Mouse (Mus musculus) heart, embryonic 12.5 days (tissue): Measurements from ENCODE around the gene Sult1d1. TPM values are rescaled to one million over a fixed set of nuclear protein-coding genes. Genes with fewer than 3 reads are reported as not detected.

Experiments
- ATAC-seq: fragments of 200-750 bp; cut with Nextera tagmentation; 2 replicates; pipeline ENCODE4 v1.8.0; 2017; ENCODE audit warnings: moderate TSS enrichment, moderate library complexity; ENCODE audit not compliant: insufficient number of reproducible peaks, low FRiP score
- H3K27ac ChIP-seq: fragments of 300-500 bp; sonication (generic); 2 replicates; pipeline ENCODE4 v1.5.1; 2016; ENCODE audit warnings: mild to moderate bottlenecking, moderate library complexity; ENCODE audit not compliant: poor library complexity, severe bottlenecking
- H3K27me3 ChIP-seq: fragments of 300-500 bp; sonication (generic); replicated peaks from 2 replicates; pipeline ENCODE4 v1.6.1; 2016; ENCODE audit warnings: mild to moderate bottlenecking, moderate library complexity
- H3K36me3 ChIP-seq: fragments of 300-500 bp; sonication (generic); 2 replicates; pipeline ENCODE4 v1.6.1; 2016; ENCODE audit warnings: mild to moderate bottlenecking, moderate library complexity
- H3K4me1 ChIP-seq: fragments of 300-500 bp; sonication (generic); replicated peaks from 2 replicates; pipeline ENCODE4 v1.6.1; 2016; ENCODE audit warnings: mild to moderate bottlenecking
- H3K4me2 ChIP-seq: fragments of 300-500 bp; sonication (generic); 2 replicates; pipeline ENCODE4 v1.6.1; 2016; ENCODE audit warnings: mild to moderate bottlenecking, moderate library complexity
- H3K4me3 ChIP-seq: fragments of 300-500 bp; sonication (generic); 2 replicates; pipeline ENCODE4 v1.5.1; 2016; ENCODE audit warnings: mild to moderate bottlenecking
- H3K9ac ChIP-seq: fragments of 300-500 bp; sonication (generic); 2 replicates; pipeline ENCODE4 v1.6.1; 2016; ENCODE audit warnings: mild to moderate bottlenecking, moderate library complexity
- H3K9me3 ChIP-seq: fragments of 300-500 bp; sonication (generic); replicated peaks from 2 replicates; pipeline ENCODE4 v1.6.1; 2016; ENCODE audit warnings: mild to moderate bottlenecking, moderate library complexity
- WGBS: fragments of 180-500 bp; shearing (Covaris S2); methylation state at CpG from one replicate; pipeline ENCODE4 v1.1.7; 2016; 5-methylcytosine and 5-hydroxymethylcytosine counted together
- polyA plus RNA-seq: library from polyadenylated mRNA; unstranded; fragments of >200 nt; fragmentation: Nextera tagmentation; extraction: Ambion mirVana; gene quantifications from 2 replicates; pipeline ENCODE4 v1.2.1, GENCODE M21; 2016

Gene Sult1d1
- not detected in 2 replicates for polyA plus RNA-seq

- 77% methylated on average over 5 of the region's 5 CpGs for WGBS
- Histone ChIP-seq H3K27ac (no peak within 1 kb of the TSS), H3K4me2 (no peak within 1 kb of the TSS), H3K27me3 (no peaks in the 10 kb centered on the region), H3K4me3 (no peak within 1 kb of the TSS), H3K36me3 (no peaks in the 10 kb centered on the region), H3K9ac (no peak within 1 kb of the TSS), H3K4me1 (no peaks in the 10 kb centered on the region), H3K9me3 (no peaks in the 10 kb centered on the region)
- ATAC-seq, result no peak
Measured at GRCm38 (mm10) chr5:87568845-87569244, at the start of gene Sult1d1. Gene Sult1d1 (minus strand): TSS chr5:87569027.

- Histone ChIP-seq H3K4me2 (no peak overlapping the region), H3K27ac (no peak overlapping the region), H3K9me3 (no peaks in the 10 kb centered on the region), H3K27me3 (no peaks in the 10 kb centered on the region), H3K4me1 (no peaks in the 10 kb centered on the region), H3K36me3 (no peaks in the 10 kb centered on the region), H3K4me3 (no peak overlapping the region), H3K9ac (no peak overlapping the region)
- 84% methylated on average over 2 of the region's 2 CpGs for WGBS
- ATAC-seq, result no peak
Measured at GRCm38 (mm10) chr5:87615128-87615390, 46.2 kb upstream of the Sult1d1 start.

- Histone ChIP-seq H3K27ac (no peak overlapping the region), H3K9me3 (no peaks in the 10 kb centered on the region), H3K4me2 (no peak overlapping the region), H3K36me3 (no peaks in the 10 kb centered on the region), H3K27me3 (no peaks in the 10 kb centered on the region), H3K9ac (no peak overlapping the region), H3K4me3 (no peak overlapping the region), H3K4me1 (no peaks in the 10 kb centered on the region)
- no peak for ATAC-seq
Measured at GRCm38 (mm10) chr5:87614364-87615127, 45.7 kb upstream of the Sult1d1 start.

GRCm38 (mm10) chr5:87601018-87601417 is 32.2 kb upstream of the Sult1d1 start:
- no peak overlapping the region for H3K4me3 ChIP-seq
- H3K27ac ChIP-seq, result no peak overlapping the region
- H3K27me3 ChIP-seq, result no peaks in the 10 kb centered on the region
- no peaks in the 10 kb centered on the region for H3K9me3 ChIP-seq
- no peaks in the 10 kb centered on the region for H3K4me1 ChIP-seq
- H3K9ac ChIP-seq, result no peak overlapping the region
- H3K4me2 ChIP-seq, result no peak overlapping the region
- no peaks in the 10 kb centered on the region for H3K36me3 ChIP-seq
- WGBS, result 67% methylated on average over 3 of the region's 3 CpGs
- no peak for ATAC-seq

GRCm38 (mm10) chr5:87597891-87598290 is 29.1 kb upstream of the Sult1d1 start:
- no peaks in the 10 kb centered on the region for H3K27me3 ChIP-seq
- no peak overlapping the region for H3K9ac ChIP-seq
- no peaks in the 10 kb centered on the region for H3K9me3 ChIP-seq
- no peak overlapping the region for H3K27ac ChIP-seq
- WGBS, result 56% methylated on average over 2 of the region's 2 CpGs
- no peak for ATAC-seq
- no peaks in the 10 kb centered on the region for H3K36me3 ChIP-seq
- H3K4me2 ChIP-seq, result no peak overlapping the region
- no peak overlapping the region for H3K4me3 ChIP-seq
- no peaks in the 10 kb centered on the region for H3K4me1 ChIP-seq

- 72% methylated on average over 5 of the region's 5 CpGs for WGBS
- ATAC-seq, result no peak
- no peak within 1 kb of the TSS for H3K4me2 ChIP-seq
- H3K4me3 ChIP-seq, result no peak within 1 kb of the TSS
- H3K9ac ChIP-seq, result no peak within 1 kb of the TSS
- H3K27ac ChIP-seq, result no peak within 1 kb of the TSS
- H3K36me3 ChIP-seq, result no peaks in the 10 kb centered on the region
- H3K4me1 ChIP-seq, result no peaks in the 10 kb centered on the region
- no peaks in the 10 kb centered on the region for H3K27me3 ChIP-seq
- no peaks in the 10 kb centered on the region for H3K9me3 ChIP-seq
Measured at GRCm38 (mm10) chr5:87591494-87591893, 22.7 kb upstream of the Sult1d1 start, which contains the start of gene Sult1e1. Gene Sult1e1 (minus strand): TSS chr5:87591594.

- WGBS, result 74% methylated on average over 2 of the region's 2 CpGs
- Histone ChIP-seq H3K36me3 (no peaks in the 10 kb centered on the region), H3K4me3 (no peak overlapping the region), H3K9me3 (no peaks in the 10 kb centered on the region), H3K27ac (no peak overlapping the region), H3K4me1 (no peaks in the 10 kb centered on the region), H3K4me2 (no peak overlapping the region), H3K27me3 (no peaks in the 10 kb centered on the region), H3K9ac (no peak overlapping the region)
- no peak for ATAC-seq
Measured at GRCm38 (mm10) chr5:87589916-87590315, 21.1 kb upstream of the Sult1d1 start.

- Histone ChIP-seq H3K36me3 (no peaks in the 10 kb centered on the region), H3K4me2 (no peak overlapping the region), H3K27ac (no peak overlapping the region), H3K4me1 (no peaks in the 10 kb centered on the region), H3K9me3 (no peaks in the 10 kb centered on the region), H3K4me3 (no peak overlapping the region), H3K27me3 (no peaks in the 10 kb centered on the region), H3K9ac (no peak overlapping the region)
- ATAC-seq, result no peak
- 73% methylated on average over 1 of the region's 1 CpGs for WGBS
Measured at GRCm38 (mm10) chr5:87580389-87580788, 11.6 kb upstream of the Sult1d1 start.

- WGBS, result 65% methylated on average over 1 of the region's 1 CpGs
- Histone ChIP-seq H3K4me1 (no peaks in the 10 kb centered on the region), H3K36me3 (no peaks in the 10 kb centered on the region), H3K27me3 (no peaks in the 10 kb centered on the region), H3K9ac (no peak overlapping the region), H3K27ac (no peak overlapping the region), H3K9me3 (no peaks in the 10 kb centered on the region), H3K4me3 (no peak overlapping the region), H3K4me2 (no peak overlapping the region)
- no peak for ATAC-seq
Measured at GRCm38 (mm10) chr5:87574174-87574573, 5.3 kb upstream of the Sult1d1 start.

- WGBS, result 55% methylated on average over 5 of the region's 5 CpGs
- H3K4me2 ChIP-seq, result no peak overlapping the region
- no peak overlapping the region for H3K27ac ChIP-seq
Measured at GRCm38 (mm10) chr5:87573490-87573889, 4.7 kb upstream of the Sult1d1 start.

GRCm38 (mm10) chr5:87572781-87573180 is 4.0 kb upstream of the Sult1d1 start:
- Histone ChIP-seq H3K27ac (no peak overlapping the region), H3K9ac (no peak overlapping the region), H3K4me2 (no peak overlapping the region), H3K36me3 (no peaks in the 10 kb centered on the region), H3K4me3 (no peak overlapping the region), H3K9me3 (no peaks in the 10 kb centered on the region), H3K27me3 (no peaks in the 10 kb centered on the region), H3K4me1 (no peaks in the 10 kb centered on the region)
- no peak for ATAC-seq
- 74% methylated on average over 6 of the region's 6 CpGs for WGBS

More at GRCm38 (mm10) chr5:87573490-87573889, 4.7 kb upstream of the Sult1d1 start:
- Histone ChIP-seq H3K4me1 (no peaks in the 10 kb centered on the region), H3K9ac (no peak overlapping the region), H3K9me3 (no peaks in the 10 kb centered on the region), H3K4me3 (no peak overlapping the region), H3K36me3 (no peaks in the 10 kb centered on the region), H3K27me3 (no peaks in the 10 kb centered on the region)
- ATAC-seq, result no peak

- H3K27me3 ChIP-seq, result no peaks in the 10 kb centered on the region
- no peaks in the 10 kb centered on the region for H3K36me3 ChIP-seq
- no peak overlapping the region for H3K4me2 ChIP-seq
- H3K4me1 ChIP-seq, result no peaks in the 10 kb centered on the region
- H3K9me3 ChIP-seq, result no peaks in the 10 kb centered on the region
- H3K9ac ChIP-seq, result no peak overlapping the region
- 71% methylated on average over 1 of the region's 1 CpGs for WGBS
- no peak for ATAC-seq
- no peak overlapping the region for H3K27ac ChIP-seq
- no peak overlapping the region for H3K4me3 ChIP-seq
Measured at GRCm38 (mm10) chr5:87567306-87567705, 1.5 kb downstream of the Sult1d1 start.
